Mouse (Mus musculus) embryonic fibroblast, embryonic 13.5 days (primary cell): ENCODE results near the gene Susd2.

ENCODE experiments used
- CTCF ChIP-seq: IDR thresholded peaks from 2 replicates; pipeline ENCODE4 v1.5.1; 2011; ENCODE audit warnings: mild to moderate bottlenecking, control low read depth, low read length, moderate library complexity, borderline replicate concordance; ENCODE audit not compliant: insufficient read depth
- POLR2A ChIP-seq: IDR thresholded peaks from 2 replicates; pipeline ENCODE4 v1.6.1; 2011; ENCODE audit warnings: low read depth, mild to moderate bottlenecking, control low read depth, low read length, moderate library complexity

- TF ChIP-seq CTCF (no peak), POLR2A (no peak)
Observed at GRCm38 (mm10) chr10:75591211-75591894, 52.5 kb downstream of the Susd2 start.
